Mouse (Mus musculus): ENCODE data around the gene H6pd. TPM values are rescaled to one million over a fixed set of nuclear protein-coding genes. Genes with fewer than 3 reads are reported as not detected.

H6pd gene
- polyA plus RNA-seq, 1 experiment from 2014 or later, result 2.8 TPM

- H3K36me3 ChIP-seq (ENCODE audit: control insufficient read depth, insufficient read depth, low read length), result no peaks in the 10 kb centered on the region
- no peak overlapping the region for H3K27ac ChIP-seq (ENCODE audit: low read depth, low read length)
- H3K9me3 ChIP-seq (ENCODE audit: control insufficient read depth, low read length), result no peaks in the 10 kb centered on the region
- peak; percentile 13; the same call in 1 of the 2 replicates for ATAC-seq (ENCODE audit: low FRiP score)
- peak; percentile 33 for DNase-seq (ENCODE audit: low spot score)
- no peak overlapping the region for H3K9ac ChIP-seq (ENCODE audit: low read depth, low read length)
- peaks cover 16% of the 10 kb centered on the region for H3K4me1 ChIP-seq (replicated peaks; ENCODE audit: control insufficient read depth, insufficient read depth, low read length)
- peak overlapping the region; percentile 38; the same call in 1 of the 2 replicates for H3K4me3 ChIP-seq (ENCODE audit: low read depth, low read length)
- peaks cover 73% of the 10 kb centered on the region for H3K27me3 ChIP-seq (ENCODE audit: control insufficient read depth, insufficient read depth, low read length)
- WGBS, result 31% methylated on average over 14 of the region's 14 CpGs
- H3K4me2 ChIP-seq (replicated peaks; ENCODE audit: low read depth, low read length), result peak overlapping the region; percentile 81
Measured at GRCm38 (mm10) chr4:150031234-150031890, 22.5 kb upstream of the H6pd start.

GRCm38 (mm10) chr4:150030449-150031233 lies 21.8 kb upstream of the H6pd start:
- ATAC-seq (ENCODE audit: low FRiP score) (peak; percentile 8; the same call in 1 of the 2 replicates), DNase-seq (ENCODE audit: low spot score) (peak; percentile 61)
- no peaks in the 10 kb centered on the region for H3K36me3 ChIP-seq (ENCODE audit: control insufficient read depth, insufficient read depth, low read length)
- peak overlapping the region; percentile 33; the same call in 1 of the 2 replicates for H3K9ac ChIP-seq (ENCODE audit: low read depth, low read length)
- H3K4me3 ChIP-seq (ENCODE audit: low read depth, low read length), result peak overlapping the region; percentile 38
- under 1% methylated on average over 28 of the region's 28 CpGs for WGBS
- no peak overlapping the region for H3K27ac ChIP-seq (ENCODE audit: low read depth, low read length)
- H3K4me1 ChIP-seq (replicated peaks; ENCODE audit: control insufficient read depth, insufficient read depth, low read length), result peaks cover 16% of the 10 kb centered on the region
- peak overlapping the region; percentile 81 for H3K4me2 ChIP-seq (replicated peaks; ENCODE audit: low read depth, low read length)
- H3K9me3 ChIP-seq (ENCODE audit: control insufficient read depth, low read length), result no peaks in the 10 kb centered on the region
- peaks cover 73% of the 10 kb centered on the region for H3K27me3 ChIP-seq (ENCODE audit: control insufficient read depth, insufficient read depth, low read length)

GRCm38 (mm10) chr4:150029885-150030284 lies 21.1 kb upstream of the H6pd start:
- peak; percentile 37 for DNase-seq (ENCODE audit: low spot score)
- 4% methylated on average over 11 of the region's 11 CpGs for WGBS

GRCm38 (mm10) chr4:150023518-150023917 lies 14.7 kb upstream of the H6pd start:
- no peak overlapping the region for H3K27ac ChIP-seq (ENCODE audit: low read depth, low read length)
- no peaks in the 10 kb centered on the region for H3K4me1 ChIP-seq (replicated peaks; ENCODE audit: control insufficient read depth, insufficient read depth, low read length)
- no peak for ATAC-seq (ENCODE audit: low FRiP score)
- DNase-seq (ENCODE audit: low spot score), result no peak
- peaks cover 9% of the 10 kb centered on the region for H3K27me3 ChIP-seq (ENCODE audit: control insufficient read depth, insufficient read depth, low read length)
- no peaks in the 10 kb centered on the region for H3K36me3 ChIP-seq (ENCODE audit: control insufficient read depth, insufficient read depth, low read length)
- 75% methylated on average over 7 of the region's 7 CpGs for WGBS
- H3K9me3 ChIP-seq (ENCODE audit: control insufficient read depth, low read length), result no peaks in the 10 kb centered on the region
- no peak overlapping the region for H3K9ac ChIP-seq (ENCODE audit: low read depth, low read length)
- no peak overlapping the region for H3K4me3 ChIP-seq (ENCODE audit: low read depth, low read length)
- no peak overlapping the region for H3K4me2 ChIP-seq (replicated peaks; ENCODE audit: low read depth, low read length)

More at GRCm38 (mm10) chr4:150029885-150030284, 21.1 kb upstream of the H6pd start:
- Histone ChIP-seq H3K27me3 (ENCODE audit: control insufficient read depth, insufficient read depth, low read length) (peaks cover 69% of the 10 kb centered on the region), H3K36me3 (ENCODE audit: control insufficient read depth, insufficient read depth, low read length) (no peaks in the 10 kb centered on the region), H3K4me1 (replicated peaks; ENCODE audit: control insufficient read depth, insufficient read depth, low read length) (peaks cover 16% of the 10 kb centered on the region), H3K9me3 (ENCODE audit: control insufficient read depth, low read length) (no peaks in the 10 kb centered on the region), H3K9ac (ENCODE audit: low read depth, low read length) (no peak overlapping the region; the same call in 1 of the 2 replicates), H3K27ac (ENCODE audit: low read depth, low read length) (no peak overlapping the region), H3K4me3 (ENCODE audit: low read depth, low read length) (peak overlapping the region; percentile 38; the same call in 1 of the 2 replicates), H3K4me2 (replicated peaks; ENCODE audit: low read depth, low read length) (peak overlapping the region; percentile 81)
- no peak for ATAC-seq (ENCODE audit: low FRiP score)

- H3K4me3 ChIP-seq (ENCODE audit: low read depth, low read length), result no peak overlapping the region
- WGBS, result 90% methylated on average over 15 of the region's 15 CpGs
- no peaks in the 10 kb centered on the region for H3K36me3 ChIP-seq (ENCODE audit: control insufficient read depth, insufficient read depth, low read length)
Measured at GRCm38 (mm10) chr4:150019741-150020380, 11.0 kb upstream of the H6pd start.

GRCm38 (mm10) chr4:150015436-150015835 lies 6.6 kb upstream of the H6pd start:
- Histone ChIP-seq H3K27ac (ENCODE audit: low read depth, low read length) (no peak overlapping the region), H3K27me3 (ENCODE audit: control insufficient read depth, insufficient read depth, low read length) (no peaks in the 10 kb centered on the region), H3K9ac (ENCODE audit: low read depth, low read length) (no peak overlapping the region), H3K4me2 (replicated peaks; ENCODE audit: low read depth, low read length) (no peak overlapping the region), H3K4me3 (ENCODE audit: low read depth, low read length) (no peak overlapping the region), H3K36me3 (ENCODE audit: control insufficient read depth, insufficient read depth, low read length) (no peaks in the 10 kb centered on the region), H3K9me3 (ENCODE audit: control insufficient read depth, low read length) (no peaks in the 10 kb centered on the region), H3K4me1 (replicated peaks; ENCODE audit: control insufficient read depth, insufficient read depth, low read length) (no peaks in the 10 kb centered on the region)
- DNase-seq (ENCODE audit: low spot score) (no peak), ATAC-seq (ENCODE audit: low FRiP score) (no peak)
- 68% methylated on average over 7 of the region's 7 CpGs for WGBS

More at GRCm38 (mm10) chr4:150019741-150020380, 11.0 kb upstream of the H6pd start:
- Histone ChIP-seq H3K27ac (ENCODE audit: low read depth, low read length) (no peak overlapping the region), H3K4me2 (replicated peaks; ENCODE audit: low read depth, low read length) (no peak overlapping the region), H3K9ac (ENCODE audit: low read depth, low read length) (no peak overlapping the region), H3K4me1 (replicated peaks; ENCODE audit: control insufficient read depth, insufficient read depth, low read length) (no peaks in the 10 kb centered on the region), H3K27me3 (ENCODE audit: control insufficient read depth, insufficient read depth, low read length) (no peaks in the 10 kb centered on the region), H3K9me3 (ENCODE audit: control insufficient read depth, low read length) (no peaks in the 10 kb centered on the region)
- no peak for ATAC-seq (ENCODE audit: low FRiP score)
- no peak for DNase-seq (ENCODE audit: low spot score)

GRCm38 (mm10) chr4:150014378-150015091 lies 5.7 kb upstream of the H6pd start:
- Histone ChIP-seq H3K27me3 (ENCODE audit: control insufficient read depth, insufficient read depth, low read length) (no peaks in the 10 kb centered on the region), H3K9me3 (ENCODE audit: control insufficient read depth, low read length) (no peaks in the 10 kb centered on the region), H3K36me3 (ENCODE audit: control insufficient read depth, insufficient read depth, low read length) (no peaks in the 10 kb centered on the region), H3K4me3 (ENCODE audit: low read depth, low read length) (no peak overlapping the region), H3K27ac (ENCODE audit: low read depth, low read length) (no peak overlapping the region), H3K9ac (ENCODE audit: low read depth, low read length) (no peak overlapping the region), H3K4me1 (replicated peaks; ENCODE audit: control insufficient read depth, insufficient read depth, low read length) (no peaks in the 10 kb centered on the region), H3K4me2 (replicated peaks; ENCODE audit: low read depth, low read length) (no peak overlapping the region)
- no peak for ATAC-seq (ENCODE audit: low FRiP score)
- 89% methylated on average over 4 of the region's 4 CpGs for WGBS
- DNase-seq (ENCODE audit: low spot score), result no peak

GRCm38 (mm10) chr4:150013805-150014204 lies 5.0 kb upstream of the H6pd start:
- no peak overlapping the region for H3K4me2 ChIP-seq (replicated peaks; ENCODE audit: low read depth, low read length)
- no peak for ATAC-seq (ENCODE audit: low FRiP score)
- H3K9ac ChIP-seq (ENCODE audit: low read depth, low read length), result no peak overlapping the region
- H3K4me1 ChIP-seq (replicated peaks; ENCODE audit: control insufficient read depth, insufficient read depth, low read length), result no peaks in the 10 kb centered on the region
- H3K4me3 ChIP-seq (ENCODE audit: low read depth, low read length), result no peak overlapping the region
- no peaks in the 10 kb centered on the region for H3K9me3 ChIP-seq (ENCODE audit: control insufficient read depth, low read length)
- no peaks in the 10 kb centered on the region for H3K36me3 ChIP-seq (ENCODE audit: control insufficient read depth, insufficient read depth, low read length)
- DNase-seq (ENCODE audit: low spot score), result no peak
- H3K27ac ChIP-seq (ENCODE audit: low read depth, low read length), result no peak overlapping the region
- H3K27me3 ChIP-seq (ENCODE audit: control insufficient read depth, insufficient read depth, low read length), result no peaks in the 10 kb centered on the region
- 84% methylated on average over 5 of the region's 5 CpGs for WGBS
